Mouse (Mus musculus) urinary bladder, postnatal 36 days (tissue): Measurements from ENCODE around the gene Metap1.
"Not testable (repeated sequence)": the region's sequence is repeated elsewhere in the genome, so short reads cannot be mapped to it uniquely, and the experiment has no call there.

ENCODE experiments used
- DNase-seq, 2 experiments: peaks; one replicate each; pipeline ENCODE4 v3.0.0; 2022; ENCODE audit warnings: low spot score in 2 of 2, mixed read lengths in 1 of 2

The Metap1 gene

DNA sequence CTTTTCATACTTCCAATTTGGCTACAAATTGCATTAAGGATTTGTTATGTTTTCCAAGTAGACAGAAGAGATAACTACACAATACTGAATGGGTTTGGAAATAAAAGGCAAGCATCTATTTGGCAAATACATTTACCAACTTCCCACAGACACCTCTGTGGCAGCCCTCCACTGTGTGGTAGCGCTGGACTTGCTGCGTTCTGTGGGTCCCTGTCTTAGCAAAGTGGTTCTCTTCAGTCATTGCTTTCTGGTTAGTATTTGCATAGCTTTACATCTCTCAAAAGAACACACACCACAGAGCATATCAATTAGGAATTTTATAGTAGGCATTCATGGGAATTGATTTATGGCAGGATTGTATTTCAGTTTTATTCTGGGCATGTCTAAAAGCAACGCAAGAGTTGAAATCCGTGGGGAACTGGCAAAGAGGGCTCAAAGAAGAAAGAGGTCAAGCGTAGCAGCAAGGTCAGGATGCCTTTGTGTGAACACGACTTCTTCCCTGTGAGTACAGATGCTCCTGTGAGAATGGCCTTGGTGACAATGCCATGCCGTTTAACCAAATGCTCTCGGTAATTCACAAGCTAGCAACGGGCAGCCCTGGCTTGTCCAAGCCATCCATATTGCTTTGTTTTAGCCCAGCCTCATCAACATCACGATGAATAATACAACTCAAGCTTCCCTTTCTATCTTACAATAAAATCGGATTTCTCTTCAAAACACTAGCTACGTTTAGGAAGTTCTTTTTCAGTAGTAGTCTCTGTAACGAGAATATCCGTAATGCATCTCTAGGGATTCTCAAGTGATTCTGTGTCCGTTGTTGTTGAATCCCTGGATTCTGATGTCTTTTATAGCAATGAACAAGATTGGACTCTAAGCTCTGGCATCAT lies 10.8 kb upstream of the Metap1 start:
- DNase-seq = no peak

GRCm38 (mm10) chr3:138498731-138499130 lies 9.4 kb upstream of the Metap1 start:
- DNase-seq = no peak

DNA sequence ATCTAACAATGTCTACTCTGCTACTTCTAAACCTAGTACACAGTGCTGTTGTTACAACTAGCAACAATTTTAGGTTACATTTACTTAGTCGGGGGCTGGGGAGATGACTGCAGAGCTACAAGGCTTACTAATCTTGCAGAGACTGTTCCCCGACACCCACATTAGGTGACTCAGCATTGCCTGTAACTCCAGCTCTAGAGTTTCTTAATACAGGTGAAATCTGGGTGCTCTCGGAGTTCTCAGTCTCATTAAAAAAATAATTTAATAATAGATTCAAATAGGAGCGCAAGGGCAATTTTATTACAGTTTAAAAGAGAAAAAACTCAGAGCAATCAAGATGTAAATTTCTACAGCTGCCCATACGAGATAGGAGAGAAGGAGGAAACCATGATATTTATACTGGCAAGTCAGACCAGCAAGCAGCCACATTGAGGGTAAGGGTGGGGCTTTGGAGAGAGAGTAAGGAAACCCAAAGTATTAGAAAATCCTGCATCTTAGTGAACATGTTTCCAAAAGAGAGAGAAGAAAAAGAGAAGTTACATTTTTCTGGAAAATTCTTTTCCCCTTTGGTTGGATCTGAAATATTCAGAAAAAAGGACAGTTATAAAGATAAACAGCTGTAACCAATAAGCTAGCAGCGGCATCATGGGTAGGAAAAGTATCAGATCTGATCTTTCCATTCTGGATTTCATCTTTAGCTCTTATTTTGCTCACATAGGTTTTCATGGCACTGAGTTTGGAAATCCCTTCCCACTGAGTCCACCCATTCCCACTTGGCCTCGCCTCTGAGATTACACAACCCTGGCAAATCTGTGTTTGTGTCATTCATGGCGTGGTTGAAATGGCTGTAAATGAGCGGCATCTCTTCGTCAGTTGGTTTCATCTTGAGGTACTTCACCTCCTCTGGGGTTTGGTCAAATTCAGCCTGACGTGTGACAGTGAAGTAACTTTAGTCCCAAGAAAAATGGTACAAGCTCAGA lies 6.1 kb upstream of the Metap1 start:
- peak in 1 of 2 experiments; percentile 15 for DNase-seq

- DNase-seq = no peak
These were observed 5.2 kb upstream of the Metap1 start for GRCm38 (mm10) chr3:138494565-138494964.

GRCm38 (mm10) chr3:138493668-138494067 lies 4.4 kb upstream of the Metap1 start:
- no peak for DNase-seq

DNA sequence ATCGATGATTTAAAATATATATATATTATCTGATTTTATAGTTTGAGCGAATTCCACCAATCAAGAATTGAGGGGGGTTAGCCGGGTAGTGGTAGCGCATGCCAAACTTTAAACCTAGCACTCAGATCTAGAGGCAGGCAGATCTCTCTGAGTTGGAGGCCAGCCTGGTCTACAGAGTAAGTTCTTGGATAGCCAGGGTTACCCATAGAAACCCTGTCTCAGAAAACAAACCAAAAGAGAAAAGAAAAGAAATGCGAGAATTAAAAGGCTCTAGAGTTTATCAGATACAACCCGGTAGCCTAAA lies 671 bp upstream of the Metap1 start:
- no peak for DNase-seq

GRCm38 (mm10) chr3:138488584-138489326 lies 560 bp downstream of the Metap1 start:
- no peak for DNase-seq

- no peak for DNase-seq
These were observed 6.1 kb downstream of the Metap1 start for GRCm38 (mm10) chr3:138483240-138483639.

GRCm38 (mm10) chr3:138481526-138482284 lies 7.6 kb downstream of the Metap1 start:
- no peak for DNase-seq

DNA sequence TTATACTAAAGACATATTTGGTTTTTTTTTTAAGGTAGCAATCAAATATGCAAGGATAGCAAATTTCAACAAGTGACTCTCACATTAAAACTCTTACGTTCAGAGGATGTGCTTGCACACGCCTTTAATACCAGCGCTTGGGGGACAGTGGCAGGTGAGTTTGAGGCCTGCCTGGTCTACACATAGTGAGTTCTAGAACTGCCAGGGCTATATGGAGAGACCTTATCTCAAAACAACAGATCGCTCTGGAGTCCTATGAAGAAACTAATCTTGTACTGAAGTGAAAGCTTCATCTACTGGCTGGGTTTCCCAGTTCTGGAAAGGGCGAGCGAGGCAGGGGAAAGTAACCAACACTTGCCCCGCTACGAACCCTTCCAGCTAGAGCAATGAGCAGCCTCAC lies 9.8 kb downstream of the Metap1 start:
- no peak for DNase-seq

DNA sequence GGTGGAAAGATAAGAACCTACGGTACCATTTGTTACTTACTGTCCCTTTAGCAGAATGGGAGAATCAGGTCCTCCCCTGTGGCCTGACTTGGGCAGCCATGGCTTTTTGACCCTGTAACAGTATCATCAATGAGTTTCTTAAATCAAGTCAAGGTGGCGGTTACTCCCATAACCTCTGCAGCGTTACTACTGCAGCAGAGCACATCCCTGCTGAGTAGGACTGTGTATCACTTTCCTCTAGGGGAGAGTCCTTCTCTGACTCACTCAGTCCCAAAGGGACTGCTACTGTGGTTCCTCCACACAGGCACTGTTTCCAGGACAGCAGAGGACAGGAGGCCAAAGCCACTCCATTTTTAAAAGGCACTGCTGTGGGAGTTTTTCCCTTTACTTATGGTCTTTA lies 18.2 kb downstream of the Metap1 start:
- DNase-seq = no peak

DNA sequence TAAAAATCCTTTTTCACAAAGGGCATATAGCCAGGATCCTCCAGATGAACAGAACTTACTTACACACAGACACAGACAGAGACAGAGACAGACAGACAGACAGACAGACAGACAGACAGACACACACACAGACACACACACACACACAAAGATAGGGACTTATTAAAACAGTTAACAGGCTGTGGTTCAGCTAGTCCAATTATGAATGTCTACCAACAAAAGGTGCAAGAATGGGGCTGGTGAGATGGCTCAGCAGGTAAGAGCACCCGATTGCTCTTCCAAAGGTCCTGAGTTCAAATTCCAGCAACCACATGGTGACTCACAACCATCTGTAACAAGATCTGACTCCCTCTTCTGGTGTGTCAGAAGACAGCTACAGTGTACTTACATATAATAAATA lies 22.7 kb downstream of the Metap1 start:
- not testable (repeated sequence) for DNase-seq

- no peak for DNase-seq
These were observed 24.7 kb downstream of the Metap1 start for GRCm38 (mm10) chr3:138464573-138465147.

DNA sequence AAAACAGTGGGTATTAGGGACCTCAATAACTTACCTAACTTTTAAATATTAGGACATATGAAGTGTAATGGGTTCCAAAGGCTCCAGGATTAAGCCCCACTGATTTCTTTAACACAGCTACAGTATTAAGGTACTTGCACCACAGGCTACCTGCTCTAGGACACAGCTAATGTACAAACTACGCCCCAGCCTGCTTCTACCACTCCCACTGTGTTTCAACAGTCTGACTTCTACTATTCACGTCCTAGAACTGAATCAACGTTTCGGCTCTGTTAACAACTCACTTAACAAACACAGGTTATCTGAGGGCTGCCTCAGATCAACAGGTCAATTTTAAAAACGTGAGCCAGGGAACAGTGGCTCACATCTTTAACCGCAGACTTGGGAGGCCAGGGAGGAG lies 25.5 kb downstream of the Metap1 start:
- DNase-seq = no peak

GRCm38 (mm10) chr3:138463137-138463536 lies 26.2 kb downstream of the Metap1 start:
- no peak for DNase-seq

DNA sequence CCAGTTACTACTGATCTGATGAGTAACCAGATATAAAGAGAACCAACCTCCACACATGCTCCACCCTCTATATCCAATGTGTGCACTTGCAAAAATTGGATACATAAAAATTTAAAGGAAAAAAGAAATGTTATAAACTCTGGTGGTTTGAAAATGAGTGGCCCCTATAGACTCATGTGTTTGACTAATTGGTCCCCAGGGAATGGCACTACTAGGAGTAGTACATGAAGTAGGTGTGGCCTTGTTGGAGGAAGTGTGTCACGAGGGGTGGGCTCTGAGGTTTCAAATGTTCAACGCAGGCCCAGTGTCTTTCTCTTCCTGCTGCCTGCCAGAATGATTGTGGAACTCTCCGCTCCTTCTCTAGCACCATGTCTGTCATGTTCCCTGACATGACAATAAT lies 27.5 kb downstream of the Metap1 start:
- DNase-seq = no peak

DNA sequence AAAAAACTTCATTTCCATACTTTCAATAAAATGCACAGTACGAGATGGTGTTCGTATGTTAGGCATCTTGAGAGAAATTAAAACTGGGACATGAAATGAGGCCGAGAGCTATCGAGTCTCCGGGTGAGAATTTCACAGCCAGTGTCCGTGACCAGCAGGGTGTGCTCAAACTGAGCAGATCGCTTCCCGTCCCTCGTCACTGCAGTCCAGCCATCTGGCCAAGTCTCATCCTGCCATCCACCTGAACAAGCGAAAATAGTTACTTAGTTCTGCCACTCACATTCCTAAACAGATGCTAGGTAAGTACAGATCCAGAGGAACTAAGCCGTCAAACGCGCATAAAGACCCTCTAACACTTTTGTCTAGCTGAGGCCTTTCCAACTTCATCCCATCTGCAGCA lies 29.1 kb downstream of the Metap1 start:
- no peak for DNase-seq

DNA sequence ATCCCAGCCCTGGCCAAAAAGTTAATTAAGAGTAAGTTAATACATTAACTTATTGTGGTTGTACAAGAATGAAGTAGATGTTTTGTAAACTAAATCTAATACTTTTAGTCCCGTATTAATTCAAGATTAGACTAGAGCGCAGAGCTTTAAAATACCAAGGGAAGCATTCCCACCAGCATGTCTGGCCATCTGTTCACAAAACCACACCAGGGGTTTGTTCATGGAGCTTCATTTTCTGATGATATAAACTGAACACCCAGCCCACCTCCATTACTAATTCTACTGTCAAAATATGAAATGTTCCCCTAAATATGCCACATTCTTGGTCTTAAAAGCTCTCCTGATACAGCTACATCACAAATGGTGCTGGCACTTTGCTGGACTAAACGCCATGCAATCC lies 30.9 kb downstream of the Metap1 start:
- DNase-seq = no peak

DNA sequence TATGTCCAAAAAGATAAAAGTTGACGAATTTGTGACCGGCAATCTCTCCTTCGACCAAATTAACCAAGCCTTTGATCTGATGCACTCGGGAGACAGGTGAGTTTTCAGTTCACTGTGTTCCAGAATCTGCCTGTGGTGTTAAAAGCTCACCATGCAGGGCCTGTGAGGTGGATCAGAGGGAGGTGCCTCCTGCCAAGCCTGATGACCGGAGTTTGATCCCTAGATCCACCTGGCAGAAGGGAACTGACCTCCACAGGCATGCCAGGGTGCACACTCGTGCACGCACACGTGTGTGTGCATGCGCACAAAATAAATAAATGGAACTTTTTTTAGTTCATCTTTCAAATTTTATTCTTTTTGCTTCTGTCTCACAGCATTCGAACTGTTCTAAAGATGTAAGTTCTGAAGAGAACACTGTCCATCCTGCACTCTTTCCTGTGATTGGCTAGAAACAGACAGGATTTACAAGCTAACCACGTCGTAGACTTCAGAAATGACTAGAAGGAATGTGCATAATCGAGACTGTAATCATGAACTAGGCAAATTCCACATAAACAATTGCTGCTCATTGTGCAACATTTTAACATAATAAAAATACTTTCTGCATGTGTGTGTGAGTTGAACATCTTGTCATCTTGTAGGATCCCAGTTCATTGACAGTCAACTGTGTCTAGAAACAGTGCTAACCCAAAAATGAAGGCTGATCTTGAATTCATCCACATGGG lies 34.4 kb downstream of the Metap1 start:
- DNase-seq = no peak

- no peak for DNase-seq
These were observed 35.1 kb downstream of the Metap1 start for GRCm38 (mm10) chr3:138454234-138454633.
